Mouse (Mus musculus) forebrain, embryonic 11.5 days (tissue): Measurements from ENCODE around the gene Pdpk1. TPM values are rescaled to one million over a fixed set of nuclear protein-coding genes. Genes with fewer than 3 reads are reported as not detected.
"Not testable (repeated sequence)": the region's sequence is repeated elsewhere in the genome, so short reads cannot be mapped to it uniquely, and the experiment has no call there.

Experiments used
- ATAC-seq: fragments of 200-750 bp; cut with Nextera tagmentation; replicated peaks from 2 replicates; pipeline ENCODE4 v1.8.0; 2017; ENCODE audit warnings: moderate TSS enrichment; ENCODE audit not compliant: low FRiP score
- DNase-seq: peaks from one replicate; pipeline ENCODE4 v3.0.0-alpha.2; 2017; ENCODE audit warnings: low spot score
- H3K27ac ChIP-seq: fragments of 300-500 bp; sonication (generic); 2 replicates; pipeline ENCODE4 v1.5.1; 2014; ENCODE audit warnings: low read depth, low read length
- H3K27me3 ChIP-seq: fragments of 300-500 bp; sonication (generic); 2 replicates; pipeline ENCODE4 v1.6.1; 2014; ENCODE audit warnings: mild to moderate bottlenecking, low read length, mixed read lengths; ENCODE audit not compliant: control insufficient read depth, insufficient read depth
- H3K36me3 ChIP-seq: fragments of 300-500 bp; sonication (generic); 2 replicates; pipeline ENCODE4 v1.6.1; 2014; ENCODE audit warnings: mild to moderate bottlenecking, low read length, moderate library complexity, mixed read lengths; ENCODE audit not compliant: control insufficient read depth, insufficient read depth
- H3K4me1 ChIP-seq: fragments of 300-500 bp; sonication (generic); replicated peaks from 2 replicates; pipeline ENCODE4 v1.6.1; 2014; ENCODE audit warnings: low read length, mixed read lengths; ENCODE audit not compliant: control insufficient read depth, insufficient read depth
- H3K4me2 ChIP-seq: fragments of 300-500 bp; sonication (generic); 2 replicates; pipeline ENCODE4 v1.6.1; 2014; ENCODE audit warnings: low read depth, mild to moderate bottlenecking, low read length, moderate library complexity, mixed read lengths; ENCODE audit not compliant: severe bottlenecking
- H3K4me3 ChIP-seq: fragments of 300-500 bp; sonication (generic); 2 replicates; pipeline ENCODE4 v1.5.1; 2014; ENCODE audit warnings: low read depth, low read length
- H3K9ac ChIP-seq: fragments of 300-500 bp; sonication (generic); 2 replicates; pipeline ENCODE4 v1.6.1; 2014; ENCODE audit warnings: low read length
- H3K9me3 ChIP-seq: fragments of 300-500 bp; sonication (generic); 2 replicates; pipeline ENCODE4 v1.6.1; 2016; ENCODE audit warnings: low read length, mixed read lengths; ENCODE audit not compliant: control insufficient read depth
- WGBS: fragments of 180-500 bp; shearing (Covaris S2); extraction: QIAGEN DNeasy Blood & Tissue Kit; methylation state at CpG from one replicate; pipeline ENCODE4 v1.1.7; 2014; 5-methylcytosine and 5-hydroxymethylcytosine counted together
- polyA plus RNA-seq: library from polyadenylated mRNA; unstranded; fragments of >200 nt; fragmentation: Nextera tagmentation; extraction: Ambion mirVana; gene quantifications from 2 replicates; pipeline ENCODE4 v1.2.1, GENCODE M21; 2014

Gene Pdpk1
- polyA plus RNA-seq, 1 experiment from 2014 or later: 46.6 TPM

DNA sequence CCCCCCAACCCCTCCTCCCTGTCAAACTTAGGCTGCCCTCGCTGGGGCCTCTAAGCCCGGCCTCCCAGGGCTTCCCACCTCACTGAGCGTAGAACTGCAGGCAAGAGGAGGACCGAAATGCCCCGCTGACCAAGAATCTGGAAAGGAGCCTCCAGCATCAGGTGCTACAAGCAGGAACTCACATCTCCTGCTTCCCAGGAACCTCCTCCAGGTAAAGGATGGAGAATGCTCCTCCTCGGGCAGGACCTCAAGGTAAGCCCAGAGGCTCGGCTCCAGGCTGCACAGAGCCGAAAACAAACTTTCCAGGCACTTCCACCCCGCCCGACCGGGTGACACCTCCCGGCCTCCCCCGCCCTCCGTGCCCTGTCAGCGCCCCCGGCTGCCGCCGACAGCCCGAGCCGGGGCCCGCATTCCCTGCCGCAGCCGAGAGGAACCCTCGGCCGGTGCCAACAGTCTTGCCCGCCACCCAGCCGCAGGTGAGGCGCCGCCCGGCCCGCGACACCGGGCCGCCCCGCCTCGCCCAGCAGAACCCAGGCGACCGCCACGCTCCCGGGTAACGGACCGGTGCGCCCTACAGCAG is 9.8 kb downstream of the Pdpk1 start:
- WGBS: 1% methylated on average over 40 of the region's 43 CpGs
- Histone ChIP-seq H3K4me3 (peak overlapping the region; percentile 97), H3K9me3 (no peaks in the 10 kb centered on the region), H3K4me1 (peaks cover 10% of the 10 kb centered on the region), H3K36me3 (no peaks in the 10 kb centered on the region), H3K27ac (no peak overlapping the region), H3K27me3 (no peaks in the 10 kb centered on the region), H3K4me2 (peak overlapping the region; percentile 86), H3K9ac (peak overlapping the region; percentile 88)
- ATAC-seq (no peak; the same call in 1 of the 2 replicates), DNase-seq (peak; percentile 70)

DNA sequence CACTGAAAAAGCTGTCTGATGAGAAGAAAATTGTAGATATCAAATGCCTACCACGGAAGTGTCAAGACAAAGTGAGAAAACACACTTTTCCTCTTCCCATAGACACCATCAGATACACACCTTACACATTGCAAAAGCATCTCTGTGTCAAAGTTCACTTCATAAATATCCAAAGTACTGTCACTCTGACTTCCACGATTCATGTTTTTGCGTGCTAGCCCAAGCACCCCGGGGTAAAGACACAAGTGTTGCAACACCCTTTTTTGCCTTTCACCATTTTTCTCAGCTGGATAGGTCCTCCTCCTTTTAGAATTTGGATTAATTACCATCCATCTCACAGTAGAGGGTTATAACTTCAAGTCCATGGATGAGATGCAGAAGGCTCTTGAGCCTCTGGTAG is 10.8 kb downstream of the Pdpk1 start:
- WGBS: 90% methylated on average over 4 of the region's 4 CpGs
- H3K4me3 ChIP-seq: peak overlapping the region; percentile 97; the same call in 1 of the 2 replicates
- H3K9ac ChIP-seq: peak overlapping the region; percentile 88
- H3K4me2 ChIP-seq: peak overlapping the region; percentile 86; the same call in 1 of the 2 replicates
- peaks cover 10% of the 10 kb centered on the region for H3K4me1 ChIP-seq
- no peaks in the 10 kb centered on the region for H3K27me3 ChIP-seq
- ATAC-seq: no peak
- no peak overlapping the region for H3K27ac ChIP-seq
- no peaks in the 10 kb centered on the region for H3K9me3 ChIP-seq
- no peaks in the 10 kb centered on the region for H3K36me3 ChIP-seq
- no peak for DNase-seq

DNA sequence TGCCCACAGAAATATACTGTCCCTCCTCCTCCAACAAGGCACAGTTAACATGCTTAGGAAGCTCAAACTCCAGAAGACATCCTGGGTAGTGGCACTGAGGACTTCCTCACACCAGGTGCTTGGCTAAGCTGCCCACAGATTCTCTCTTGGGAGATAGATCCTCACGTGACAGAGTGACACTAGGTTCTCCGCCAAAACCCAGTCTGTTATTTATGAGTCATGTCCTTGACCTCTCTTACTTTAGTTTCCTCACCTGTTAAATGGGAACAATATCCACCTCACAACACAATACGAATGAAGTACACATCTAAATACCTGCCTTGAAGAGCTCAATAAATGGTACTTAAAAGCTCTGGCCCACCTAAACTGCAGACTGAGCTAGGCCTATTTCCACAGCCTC is 11.5 kb downstream of the Pdpk1 start:
- WGBS: 92% methylated on average over 3 of the region's 3 CpGs
- no peaks in the 10 kb centered on the region for H3K9me3 ChIP-seq
- DNase-seq: no peak
- H3K4me3 ChIP-seq: no peak overlapping the region
- no peak overlapping the region for H3K27ac ChIP-seq
- no peak overlapping the region for H3K4me2 ChIP-seq
- no peaks in the 10 kb centered on the region for H3K36me3 ChIP-seq
- no peak overlapping the region for H3K9ac ChIP-seq
- no peaks in the 10 kb centered on the region for H3K27me3 ChIP-seq
- ATAC-seq: no peak
- peaks cover 10% of the 10 kb centered on the region for H3K4me1 ChIP-seq

GRCm38 (mm10) chr17:24137226-24137880 is 13.4 kb downstream of the Pdpk1 start:
- no peaks in the 10 kb centered on the region for H3K9me3 ChIP-seq
- ATAC-seq (no peak), DNase-seq (no peak)
- H3K4me3 ChIP-seq: no peak overlapping the region
- 81% methylated on average over 2 of the region's 2 CpGs for WGBS
- H3K27me3 ChIP-seq: no peaks in the 10 kb centered on the region
- no peaks in the 10 kb centered on the region for H3K36me3 ChIP-seq
- H3K4me1 ChIP-seq: peaks cover 10% of the 10 kb centered on the region
- H3K4me2 ChIP-seq: no peak overlapping the region
- no peak overlapping the region for H3K27ac ChIP-seq
- H3K9ac ChIP-seq: no peak overlapping the region

GRCm38 (mm10) chr17:24134062-24134461 is 16.7 kb downstream of the Pdpk1 start:
- no peak overlapping the region for H3K4me3 ChIP-seq
- no peak for ATAC-seq
- H3K27ac ChIP-seq: no peak overlapping the region

DNA sequence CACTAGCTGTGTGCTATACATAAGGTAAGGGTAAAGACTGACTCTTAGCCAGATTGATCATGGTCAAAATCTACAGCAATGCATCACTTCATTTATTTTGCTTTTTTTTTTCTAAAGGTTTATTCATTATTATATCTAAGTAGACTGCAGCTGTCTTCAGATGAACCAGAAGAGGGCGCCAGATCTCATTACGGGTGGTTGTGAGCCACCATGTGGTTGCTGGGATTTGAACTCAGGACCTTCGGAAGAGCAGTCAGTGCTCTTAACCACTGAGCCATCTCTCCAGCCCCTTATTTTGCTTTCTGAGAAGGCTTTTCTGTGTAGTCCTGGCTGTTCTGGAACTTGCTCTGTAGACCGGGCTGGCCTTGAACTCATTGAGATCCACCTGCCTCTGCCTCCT is 17.8 kb downstream of the Pdpk1 start:
- WGBS: 89% methylated on average over 4 of the region's 4 CpGs
- not testable (repeated sequence) for H3K27me3 ChIP-seq, H3K9me3 ChIP-seq, H3K4me3 ChIP-seq, ATAC-seq, H3K4me2 ChIP-seq, H3K27ac ChIP-seq, H3K36me3 ChIP-seq, H3K4me1 ChIP-seq, H3K9ac ChIP-seq, DNase-seq

More at GRCm38 (mm10) chr17:24134062-24134461, 16.7 kb downstream of the Pdpk1 start:
- DNase-seq: no peak
- Histone ChIP-seq H3K4me1 (no peaks in the 10 kb centered on the region), H3K27me3 (no peaks in the 10 kb centered on the region), H3K4me2 (no peak overlapping the region), H3K9me3 (no peaks in the 10 kb centered on the region), H3K36me3 (no peaks in the 10 kb centered on the region), H3K9ac (no peak overlapping the region)

GRCm38 (mm10) chr17:24131570-24131969 is 19.2 kb downstream of the Pdpk1 start:
- Histone ChIP-seq H3K27me3 (no peaks in the 10 kb centered on the region), H3K4me1 (no peaks in the 10 kb centered on the region), H3K4me2 (no peak overlapping the region), H3K27ac (no peak overlapping the region), H3K9me3 (no peaks in the 10 kb centered on the region), H3K36me3 (no peaks in the 10 kb centered on the region), H3K9ac (no peak overlapping the region), H3K4me3 (no peak overlapping the region)
- WGBS: 84% methylated on average over 3 of the region's 3 CpGs
- no peak for DNase-seq
- no peak for ATAC-seq

DNA sequence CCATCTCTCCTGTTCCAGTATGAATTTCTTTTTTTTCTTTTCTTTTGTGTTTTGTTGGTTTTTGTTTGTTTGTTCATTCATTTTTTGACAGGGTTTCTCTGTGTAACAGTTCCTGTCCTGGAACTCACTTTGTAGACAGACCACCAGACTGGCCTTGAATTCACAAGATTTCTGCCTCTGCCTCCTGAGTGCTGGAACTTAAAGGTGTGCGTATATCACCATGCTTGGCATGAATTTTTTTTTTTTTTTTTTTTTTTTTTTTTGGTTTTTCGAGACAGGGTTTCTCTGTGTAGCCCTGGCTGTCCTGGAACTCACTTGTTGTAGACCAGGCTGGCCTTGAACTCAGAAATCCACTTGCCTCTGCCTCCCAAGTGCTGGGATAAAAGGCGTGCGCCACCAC is 21.5 kb downstream of the Pdpk1 start:
- not testable (repeated sequence) for H3K9ac ChIP-seq, H3K27ac ChIP-seq, DNase-seq, H3K27me3 ChIP-seq, H3K4me1 ChIP-seq, ATAC-seq, H3K4me3 ChIP-seq, H3K9me3 ChIP-seq, H3K36me3 ChIP-seq, H3K4me2 ChIP-seq
- 91% methylated on average over 4 of the region's 4 CpGs for WGBS

DNA sequence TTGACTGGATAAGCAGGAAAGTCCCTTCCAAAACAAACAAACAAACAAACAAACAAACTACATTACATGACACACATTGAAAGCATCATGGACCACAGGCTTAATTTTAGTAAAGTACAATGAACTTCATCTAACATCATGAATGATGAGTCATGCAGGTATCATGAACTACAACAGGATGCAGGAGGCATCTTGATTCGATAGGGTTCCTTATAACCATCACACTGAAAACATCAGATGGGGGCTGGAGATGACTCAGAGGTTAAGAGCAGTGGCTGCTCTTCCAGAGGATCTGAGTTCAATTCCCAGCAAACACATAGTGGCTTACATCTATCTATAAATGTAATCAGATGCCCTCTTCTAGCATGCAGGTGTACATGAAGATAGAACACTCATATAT is 23.1 kb downstream of the Pdpk1 start:
- ATAC-seq: no peak
- Histone ChIP-seq H3K9ac (no peak overlapping the region), H3K4me2 (no peak overlapping the region), H3K27ac (no peak overlapping the region), H3K27me3 (no peaks in the 10 kb centered on the region), H3K36me3 (no peaks in the 10 kb centered on the region), H3K4me3 (no peak overlapping the region), H3K4me1 (no peaks in the 10 kb centered on the region), H3K9me3 (no peaks in the 10 kb centered on the region)
- DNase-seq: no peak
- 90% methylated on average over 1 of the region's 1 CpGs for WGBS
